Mouse (Mus musculus): ENCODE data around the gene Gpld1. TPM values are rescaled to one million over a fixed set of nuclear protein-coding genes. Genes with fewer than 3 reads are reported as not detected.
A peak's percentile ranks its signal among the peaks of the same experiment; 100 is the strongest.
"Not testable (repeated sequence)": the region's sequence is repeated elsewhere in the genome, so short reads cannot be mapped to it uniquely, and the experiment has no call there.

Gene Gpld1
- polyA plus RNA-seq, 1 experiment from 2014 or later, result 52.2 TPM

DNA sequence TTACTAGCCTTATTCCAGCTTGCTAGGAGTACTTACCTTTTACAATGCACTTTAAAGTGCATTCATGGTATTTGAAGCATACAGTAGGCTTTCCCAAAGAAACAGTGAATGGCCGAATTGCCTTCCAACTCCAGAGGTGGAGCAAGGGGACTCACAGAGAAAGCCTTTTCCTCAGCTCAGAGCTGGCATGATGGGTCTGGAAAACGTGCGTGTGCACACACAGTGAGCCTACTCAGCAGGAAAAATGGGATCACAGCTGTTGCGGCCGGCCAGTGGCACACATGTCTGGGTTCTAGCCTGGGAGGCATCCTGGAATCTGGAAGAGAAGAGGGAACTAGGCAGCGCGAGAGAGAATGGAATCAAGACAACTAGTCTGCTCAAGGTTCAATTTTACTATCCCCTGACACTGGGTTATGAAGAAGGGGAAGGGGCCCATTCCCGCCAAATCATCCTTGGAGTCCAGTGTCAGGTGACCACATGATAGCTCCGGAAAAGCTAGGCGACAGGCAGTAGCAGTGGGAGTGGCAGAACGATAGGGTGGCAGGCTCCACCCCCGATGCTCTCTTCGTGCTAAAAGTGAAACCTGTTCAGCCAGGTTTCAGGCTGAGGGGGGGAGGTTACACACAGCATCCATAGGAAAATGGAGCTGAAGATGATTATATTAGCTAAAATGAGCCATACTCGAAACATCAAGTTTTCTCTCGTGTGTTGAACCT, 22.3 kb downstream of the Gpld1 start:
- H3K36me3 ChIP-seq (replicated peaks; ENCODE audit: insufficient read depth, low read length), result peaks cover 9% of the 10 kb centered on the region
- ATAC-seq, result peak; percentile 32; the same call in 1 of the 2 replicates

DNA sequence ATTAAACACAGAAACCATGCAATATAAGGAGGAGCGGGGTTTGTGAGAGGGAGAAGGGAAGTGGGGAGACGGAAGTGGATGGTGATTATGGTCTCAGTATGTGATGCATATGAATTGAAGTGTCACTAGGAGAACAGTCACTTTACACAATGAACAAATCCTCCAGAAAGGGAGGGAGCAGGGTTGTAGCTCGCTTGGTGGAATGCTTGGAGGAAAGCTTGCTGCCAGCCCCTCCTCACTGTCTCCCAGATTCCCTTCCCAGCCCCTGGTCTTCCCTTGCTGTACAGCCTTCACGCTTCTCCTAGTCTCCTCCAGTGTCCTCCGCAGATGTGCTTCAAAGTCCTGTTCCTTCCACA, 22.9 kb downstream of the Gpld1 start:
- ATAC-seq, result no peak
- 43% methylated on average over 5 of the region's 5 CpGs for WGBS (ENCODE audit: insufficient replicate concordance)
- peak overlapping the region; percentile 62 for H3K4me2 ChIP-seq (ENCODE audit: low read depth, low read length)
- H3K27me3 ChIP-seq (ENCODE audit: insufficient read depth, low read length), result no peaks in the 10 kb centered on the region
- H3K27ac ChIP-seq (ENCODE audit: low read depth), result no peak overlapping the region
- H3K4me3 ChIP-seq (ENCODE audit: low read depth, low read length), result peak overlapping the region; percentile 49
- TF ChIP-seq EP300 (IDR thresholded peaks at IDR 0.05; ENCODE audit: low read depth) (no peak), CTCF (IDR thresholded peaks at IDR 0.05; ENCODE audit: low read depth) (no peak)
- peaks cover 7% of the 10 kb centered on the region; the same call in 1 of the 2 replicates for H3K4me1 ChIP-seq (ENCODE audit: insufficient read depth)
- DNase-seq, result no peak
- no peak overlapping the region for H3K9ac ChIP-seq (replicated peaks)
- peaks cover 10% of the 10 kb centered on the region for H3K36me3 ChIP-seq (replicated peaks; ENCODE audit: insufficient read depth, low read length)
- no peaks in the 10 kb centered on the region for H3K9me3 ChIP-seq (ENCODE audit: low read length)

More for the DNA sequence above, 22.3 kb downstream of the Gpld1 start:
- Histone ChIP-seq H3K9me3 (ENCODE audit: low read length) (no peaks in the 10 kb centered on the region), H3K4me1 (ENCODE audit: insufficient read depth) (peaks cover 7% of the 10 kb centered on the region; the same call in 1 of the 2 replicates), H3K4me2 (ENCODE audit: low read depth, low read length) (peak overlapping the region; percentile 62), H3K4me3 (ENCODE audit: low read depth, low read length) (peak overlapping the region; percentile 49), H3K27ac (ENCODE audit: low read depth) (no peak overlapping the region), H3K27me3 (ENCODE audit: insufficient read depth, low read length) (no peaks in the 10 kb centered on the region), H3K9ac (replicated peaks) (no peak overlapping the region)
- 17% methylated on average over 15 of the region's 15 CpGs for WGBS (ENCODE audit: insufficient replicate concordance)
- no peak for TF ChIP-seq EP300 (IDR thresholded peaks at IDR 0.05; ENCODE audit: low read depth)
- TF ChIP-seq CTCF (IDR thresholded peaks at IDR 0.05; ENCODE audit: low read depth), result no peak
- DNase-seq, result no peak

DNA sequence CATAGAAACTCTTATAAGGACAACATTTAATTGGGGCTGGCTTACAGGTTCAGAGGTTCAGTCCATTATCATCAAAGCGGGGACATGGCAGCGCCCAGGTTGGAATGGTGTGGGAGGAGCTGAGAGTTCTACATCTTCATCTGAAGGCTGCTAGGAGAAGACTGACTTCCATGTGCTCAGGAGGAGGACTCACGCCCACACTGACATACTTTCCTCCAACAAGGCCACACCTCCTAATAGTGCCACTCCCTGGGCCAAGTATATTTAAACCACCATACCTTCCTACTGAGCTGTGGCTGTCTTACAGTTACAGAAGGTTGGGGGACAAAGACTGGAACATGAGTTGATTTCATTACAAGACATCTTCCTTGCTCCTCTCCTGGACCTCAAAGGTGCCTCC, 28.8 kb downstream of the Gpld1 start:
- H3K4me3 ChIP-seq (ENCODE audit: low read depth, low read length); DNase-seq; H3K27ac ChIP-seq (ENCODE audit: low read depth); H3K4me1 ChIP-seq (ENCODE audit: insufficient read depth); H3K4me2 ChIP-seq (ENCODE audit: low read depth, low read length); ATAC-seq; H3K9ac ChIP-seq (replicated peaks); H3K27me3 ChIP-seq (ENCODE audit: insufficient read depth, low read length); H3K9me3 ChIP-seq (ENCODE audit: low read length): not testable (repeated sequence)
- peaks cover 15% of the 10 kb centered on the region; the same call in 1 of the 2 replicates for H3K36me3 ChIP-seq (replicated peaks; ENCODE audit: insufficient read depth, low read length)
- WGBS (ENCODE audit: insufficient replicate concordance), result 70% methylated on average over 3 of the region's 3 CpGs

DNA sequence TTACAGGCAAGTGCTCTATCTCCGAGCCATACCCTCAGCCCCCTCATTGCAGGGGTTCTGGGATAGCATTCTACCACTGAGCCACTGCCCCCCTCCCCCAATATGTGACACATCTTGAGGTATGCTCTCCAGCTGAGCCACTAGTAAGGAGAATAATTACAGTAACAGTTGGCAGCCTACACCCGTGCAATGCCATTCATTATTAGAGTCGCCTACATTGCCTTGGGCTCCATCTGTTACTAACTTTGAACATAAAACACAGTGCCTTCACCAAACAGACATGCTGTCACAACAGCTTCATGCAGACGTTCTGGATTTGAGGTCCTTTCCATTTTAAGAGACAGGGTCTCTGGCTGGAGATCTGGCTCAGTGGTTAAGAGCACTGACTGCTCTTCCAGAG, 33.4 kb downstream of the Gpld1 start:
- no peak for DNase-seq
- H3K27me3 ChIP-seq (ENCODE audit: insufficient read depth, low read length), result no peaks in the 10 kb centered on the region
- 74% methylated on average over 4 of the region's 4 CpGs for WGBS (ENCODE audit: insufficient replicate concordance)
- no peaks in the 10 kb centered on the region for H3K9me3 ChIP-seq (ENCODE audit: low read length)
- H3K27ac ChIP-seq (ENCODE audit: low read depth), result 0 out of 2 replicates have a peak overlapping the region, but pooled peaks have one; percentile 87
- TF ChIP-seq CTCF (IDR thresholded peaks at IDR 0.05; ENCODE audit: low read depth) (no peak), EP300 (IDR thresholded peaks at IDR 0.05; ENCODE audit: low read depth) (no peak)
- H3K4me3 ChIP-seq (ENCODE audit: low read depth, low read length), result no peak overlapping the region
- no peak overlapping the region for H3K4me2 ChIP-seq (ENCODE audit: low read depth, low read length)
- peaks cover 16% of the 10 kb centered on the region for H3K4me1 ChIP-seq (ENCODE audit: insufficient read depth)
- H3K9ac ChIP-seq (replicated peaks), result no peak overlapping the region
- no peak for ATAC-seq
- H3K36me3 ChIP-seq (replicated peaks; ENCODE audit: insufficient read depth, low read length), result peaks cover 17% of the 10 kb centered on the region; the same call in 1 of the 2 replicates

GRCm38 (mm10) chr13:24977820-24978342, 34.9 kb downstream of the Gpld1 start:
- peaks cover 16% of the 10 kb centered on the region for H3K4me1 ChIP-seq (ENCODE audit: insufficient read depth)
- H3K4me2 ChIP-seq (ENCODE audit: low read depth, low read length), result no peak overlapping the region
- peaks cover 24% of the 10 kb centered on the region; the same call in 1 of the 2 replicates for H3K36me3 ChIP-seq (replicated peaks; ENCODE audit: insufficient read depth, low read length)
- TF ChIP-seq CTCF (IDR thresholded peaks at IDR 0.05; ENCODE audit: low read depth) (no peak), EP300 (IDR thresholded peaks at IDR 0.05; ENCODE audit: low read depth) (peak; percentile 61; the same call in 1 of the 2 replicates)
- no peaks in the 10 kb centered on the region for H3K27me3 ChIP-seq (ENCODE audit: insufficient read depth, low read length)
- peak; percentile 85 for DNase-seq
- no peaks in the 10 kb centered on the region for H3K9me3 ChIP-seq (ENCODE audit: low read length)
- peak overlapping the region; percentile 87 for H3K27ac ChIP-seq (ENCODE audit: low read depth)
- 56% methylated on average over 5 of the region's 5 CpGs for WGBS (ENCODE audit: insufficient replicate concordance)
- no peak overlapping the region for H3K9ac ChIP-seq (replicated peaks)
- no peak overlapping the region for H3K4me3 ChIP-seq (ENCODE audit: low read depth, low read length)
- peak; percentile 98 for ATAC-seq

GRCm38 (mm10) chr13:24981031-24981430, 38.1 kb downstream of the Gpld1 start:
- H3K27me3 ChIP-seq (ENCODE audit: insufficient read depth, low read length), result no peaks in the 10 kb centered on the region
- DNase-seq (no peak), ATAC-seq (no peak)
- TF ChIP-seq EP300 (IDR thresholded peaks at IDR 0.05; ENCODE audit: low read depth) (no peak), CTCF (IDR thresholded peaks at IDR 0.05; ENCODE audit: low read depth) (no peak)
- H3K4me3 ChIP-seq (ENCODE audit: low read depth, low read length), result no peak overlapping the region
- peaks cover 32% of the 10 kb centered on the region; the same call in 1 of the 2 replicates for H3K36me3 ChIP-seq (replicated peaks; ENCODE audit: insufficient read depth, low read length)
- H3K4me1 ChIP-seq (ENCODE audit: insufficient read depth), result peaks cover 16% of the 10 kb centered on the region
- H3K27ac ChIP-seq (ENCODE audit: low read depth), result 0 out of 2 replicates have a peak overlapping the region, but pooled peaks have one; percentile 24
- WGBS (ENCODE audit: insufficient replicate concordance), result 54% methylated on average over 6 of the region's 6 CpGs
- no peaks in the 10 kb centered on the region for H3K9me3 ChIP-seq (ENCODE audit: low read length)
- H3K4me2 ChIP-seq (ENCODE audit: low read depth, low read length), result no peak overlapping the region
- no peak overlapping the region for H3K9ac ChIP-seq (replicated peaks)

All from liver, postnatal 0 days (tissue).